Mouse (Mus musculus) megakaryocyte-erythroid progenitor cell, adult 5-6 weeks (primary cell): ENCODE data around the gene Epor. TPM values are rescaled to one million over a fixed set of nuclear protein-coding genes. Genes with fewer than 3 reads are reported as not detected.

Experiments
- ATAC-seq: replicated peaks from 2 replicates; pipeline ENCODE4 v1.8.0; 2016; ENCODE audit warnings: mild to moderate bottlenecking, inconsistent platforms; ENCODE audit not compliant: severe bottlenecking, poor library complexity, low FRiP score, low TSS enrichment
- total RNA-seq, 2 experiments: library from RNA; stranded (forward) in 1 of 2; stranded (reverse) in 1 of 2; fragments of 200-1000, 215-1000 nt in 1 of 2; fragments of >200 nt in 1 of 2; fragmentation: Nextera tagmentation in 1 of 2; gene quantifications; 2 replicates each; pipeline ENCODE4 v1.2.3; 2014 to 2017

Epor gene
- total RNA-seq, 2 experiments from 2014 or later, result 48.6 to 131 TPM

GRCm38 (mm10) chr9:21944267-21944666 is 19.0 kb downstream of the Epor start:
- no peak for ATAC-seq

GRCm38 (mm10) chr9:21943638-21944037 is 19.7 kb downstream of the Epor start:
- no peak for ATAC-seq

GRCm38 (mm10) chr9:21943046-21943445 is 20.3 kb downstream of the Epor start:
- ATAC-seq, result no peak

- ATAC-seq, result no peak
Measured at GRCm38 (mm10) chr9:21938234-21938855, 25.0 kb downstream of the Epor start.

GRCm38 (mm10) chr9:21937711-21938175 is 25.6 kb downstream of the Epor start:
- no peak for ATAC-seq

GRCm38 (mm10) chr9:21936692-21937570 is 26.4 kb downstream of the Epor start, which contains the start of gene Plppr2:
Plppr2 (plus strand) TSS chr9:21937033.
- ATAC-seq, result peak; percentile 98

- ATAC-seq, result no peak
Measured at GRCm38 (mm10) chr9:21935466-21936131, 27.7 kb downstream of the Epor start.

- ATAC-seq, result no peak
Measured at GRCm38 (mm10) chr9:21934021-21934420, 29.3 kb downstream of the Epor start.

- no peak for ATAC-seq
Measured at GRCm38 (mm10) chr9:21932445-21933137, 30.7 kb downstream of the Epor start.

- no peak for ATAC-seq
Measured at GRCm38 (mm10) chr9:21932006-21932405, 31.3 kb downstream of the Epor start.

- no peak for ATAC-seq
Measured at GRCm38 (mm10) chr9:21929208-21929607, 34.1 kb downstream of the Epor start.

GRCm38 (mm10) chr9:21927208-21927753 is 36.0 kb downstream of the Epor start, which contains the start of the genes Ccdc159 and Tmem205:
Ccdc159 (plus strand) TSS chr9:21927471.
Tmem205 (minus strand) TSS chr9:21927556.
- ATAC-seq, result peak; percentile 76

GRCm38 (mm10) chr9:21926784-21927183 is 36.5 kb downstream of the Epor start:
- no peak for ATAC-seq

- ATAC-seq, result no peak
Measured at GRCm38 (mm10) chr9:21926155-21926554, 37.2 kb downstream of the Epor start.

GRCm38 (mm10) chr9:21925506-21925905 is 37.8 kb downstream of the Epor start:
- no peak for ATAC-seq

GRCm38 (mm10) chr9:21925034-21925433 is 38.3 kb downstream of the Epor start:
- ATAC-seq, result no peak

- peak; percentile 87 for ATAC-seq
Measured at GRCm38 (mm10) chr9:21924099-21924493, 39.2 kb downstream of the Epor start.

- ATAC-seq, result no peak
Measured at GRCm38 (mm10) chr9:21923490-21924098, 39.7 kb downstream of the Epor start.

GRCm38 (mm10) chr9:21923036-21923435 is 40.3 kb downstream of the Epor start:
- no peak for ATAC-seq
